ENCODE assay signal across 11 mouse cellular contexts in genomic region chr3:98039666-98040456, GRCm38 (mm10). TPM values are rescaled to one million over a fixed set of nuclear protein-coding genes. Genes with fewer than 3 reads are reported as not detected.
DNase-seq lines count a peak whose midpoint lies in the region; ATAC-seq lines count a peak whose summit lies in the region.
"Had no signal": no experiment of that assay in that cellular context is flagged by ENCODE, and none has a peak within 500 bp of the region (broad histone marks: within the 10 kb centered on the region; RNA-seq: fewer than 3 reads in every experiment).

No protein-coding gene starts in this region.

- WGBS in heart, embryonic 16.5 days = 50% methylated on average over 16 of the region's 16 CpGs
- 38% methylated on average over 16 of the region's 16 CpGs for WGBS in lung, embryonic 16.5 days
- 81% methylated on average over 16 of the region's 16 CpGs for WGBS in forebrain, embryonic 16.5 days

- peaks cover 66% of the 10 kb centered on the region for H3K4me1 ChIP-seq in heart, embryonic 16.5 days (ENCODE audit: control insufficient read depth, insufficient read depth, low read length)
- peaks cover 77% of the 10 kb centered on the region for H3K4me1 ChIP-seq in lung, embryonic 16.5 days (replicated peaks; ENCODE audit: control insufficient read depth, insufficient read depth, low read length)
- peaks cover 45% of the 10 kb centered on the region for H3K4me1 ChIP-seq in forebrain, embryonic 16.5 days (replicated peaks; ENCODE audit: control insufficient read depth, insufficient read depth, low read length)

- 0 out of 2 replicates have a peak overlapping the region, but pooled peaks have one; percentile 7 for H3K9ac ChIP-seq in heart, embryonic 16.5 days (ENCODE audit: low read length)
- H3K9ac ChIP-seq in lung, embryonic 16.5 days (ENCODE audit: low read length) = peak overlapping the region; percentile 17; the same call in 1 of the 2 replicates
- no peak overlapping the region for H3K9ac ChIP-seq in forebrain, embryonic 16.5 days (replicated peaks; ENCODE audit: low read depth, low read length)
- H3K9ac ChIP-seq: midbrain, embryonic 15.5 days had no signal

- no peaks in the 10 kb centered on the region for H3K9me3 ChIP-seq in heart, embryonic 16.5 days (replicated peaks; ENCODE audit: control insufficient read depth, low read length)
- H3K9me3 ChIP-seq in lung, embryonic 16.5 days (ENCODE audit: control insufficient read depth, low read length) = no peaks in the 10 kb centered on the region; the same call in 1 of the 2 replicates
- H3K9me3 ChIP-seq in forebrain, embryonic 16.5 days (ENCODE audit: control insufficient read depth, low read length) = no peaks in the 10 kb centered on the region
- H3K9me3 ChIP-seq: midbrain, embryonic 15.5 days had no signal

- ATAC-seq in heart, embryonic 16.5 days (replicated peaks; ENCODE audit: extremely low read depth, insufficient read depth, low FRiP score) = no peak
- ATAC-seq in lung, embryonic 16.5 days (ENCODE audit: low read depth) = 0 out of 2 replicates have a peak, but pooled peaks have one; percentile 11
- ATAC-seq in forebrain, embryonic 16.5 days = no peak
- ATAC-seq in monocyte, adult 5-6 weeks (replicated peaks; ENCODE audit: insufficient number of reproducible peaks, low FRiP score, low TSS enrichment, poor library complexity, severe bottlenecking) = peak; percentile 24; the same call in 1 of the 2 replicates
- ATAC-seq: intestine, embryonic 16.5 days; midbrain, embryonic 15.5 days had no signal

- no peaks in the 10 kb centered on the region for H3K36me3 ChIP-seq in heart, embryonic 16.5 days (ENCODE audit: control insufficient read depth, insufficient read depth)
- H3K36me3 ChIP-seq in lung, embryonic 16.5 days (ENCODE audit: control insufficient read depth, insufficient read depth, low read length) = no peaks in the 10 kb centered on the region
- no peaks in the 10 kb centered on the region for H3K36me3 ChIP-seq in forebrain, embryonic 16.5 days (ENCODE audit: control insufficient read depth, insufficient read depth)
- H3K36me3 ChIP-seq: midbrain, embryonic 15.5 days had no signal

- no peak for DNase-seq in heart, postnatal 4 days
- DNase-seq in lung, postnatal 36 days = no peak
- DNase-seq in adrenal gland, adult 2 months = no peak
- DNase-seq: cerebellum, adult 11-12 months; lung, adult 18-20 months had no signal

- no peaks in the 10 kb centered on the region for H3K27me3 ChIP-seq in heart, embryonic 16.5 days (ENCODE audit: control insufficient read depth, insufficient read depth, low read length)
- H3K27me3 ChIP-seq in lung, embryonic 16.5 days (ENCODE audit: control insufficient read depth, insufficient read depth, low read depth, low read length) = no peaks in the 10 kb centered on the region
- H3K27me3 ChIP-seq in forebrain, embryonic 16.5 days (replicated peaks; ENCODE audit: control insufficient read depth, insufficient read depth, low read length) = no peaks in the 10 kb centered on the region
- H3K27me3 ChIP-seq: midbrain, embryonic 15.5 days had no signal

- H3K4me2 ChIP-seq in heart, embryonic 16.5 days (ENCODE audit: low read depth, low read length) = no peak overlapping the region
- H3K4me2 ChIP-seq in lung, embryonic 16.5 days (ENCODE audit: low read depth, low read length) = no peak overlapping the region
- H3K4me2 ChIP-seq in forebrain, embryonic 16.5 days (ENCODE audit: low read length) = no peak overlapping the region
- H3K4me2 ChIP-seq: midbrain, embryonic 15.5 days had no signal

- no peak overlapping the region for H3K4me3 ChIP-seq in heart, embryonic 16.5 days (ENCODE audit: low read length)
- no peak overlapping the region for H3K4me3 ChIP-seq in lung, embryonic 16.5 days (ENCODE audit: low read length)
- H3K4me3 ChIP-seq in forebrain, embryonic 16.5 days (replicated peaks; ENCODE audit: low read length) = no peak overlapping the region
- H3K4me3 ChIP-seq: midbrain, embryonic 15.5 days had no signal

- peak overlapping the region; percentile 61 for H3K27ac ChIP-seq in heart, embryonic 16.5 days (ENCODE audit: low read length)
- H3K27ac ChIP-seq in lung, embryonic 16.5 days (ENCODE audit: low read length) = peak overlapping the region; percentile 33
- peak overlapping the region; percentile 22; the same call in 1 of the 2 replicates for H3K27ac ChIP-seq in forebrain, embryonic 16.5 days (ENCODE audit: low read length)
- H3K27ac ChIP-seq: midbrain, embryonic 15.5 days had no signal

RNA-seq across cellular contexts. Expression of gene Notch2, which starts 26.5 kb away (rescaled TPM):
- polyA plus RNA-seq in heart, embryonic 16.5 days (2015; fragmentation: Nextera tagmentation; extraction: Ambion mirVana) = 10.5 and 13.6 TPM in 2 replicates
- total RNA-seq in heart, postnatal 4 days (2021) = 10 to 100 TPM; 38.5 to 40.1 TPM
- polyA plus RNA-seq in lung, embryonic 16.5 days (2015; fragmentation: Nextera tagmentation; extraction: Ambion mirVana) = 34.1 and 35.7 TPM in 2 replicates
- polyA plus RNA-seq in forebrain, embryonic 16.5 days (2015; fragmentation: Nextera tagmentation; extraction: Ambion mirVana) = 14.6 and 19.5 TPM in 2 replicates
- 127 to 158 TPM (median 135 TPM) in 3 replicates for total RNA-seq in monocyte, adult 5-6 weeks (2017)
- total RNA-seq in adrenal gland, adult 2 months (2021) = 10 to 100 TPM; 53.8 to 70.1 TPM
- polyA plus RNA-seq in adrenal gland, adult 2 months (2012; rRNA removed) = 26.4 and 33.9 TPM in 2 replicates

Comparison
In these comparisons a context has a peak if more than half of its experiments do, and no peak if none do; other contexts are left out.
1. ATAC-seq: peak in lung, embryonic 16.5 days (single experiment) and monocyte, adult 5-6 weeks (single experiment); none in heart, embryonic 16.5 days (single experiment) and forebrain, embryonic 16.5 days (single experiment).
2. Peak in every context shown above with its lines, with median percentiles within 50 percentile points of each other: H3K27ac ChIP-seq.